Mouse (Mus musculus) 3T3-L1 (cell line): ENCODE data around the gene Pgpep1.

ENCODE experiments used
- DNase-seq: peaks from one replicate; pipeline ENCODE4 v3.0.0-alpha.2; 2015; ENCODE audit warnings: low read depth, low spot score

The Pgpep1 gene

DNA sequence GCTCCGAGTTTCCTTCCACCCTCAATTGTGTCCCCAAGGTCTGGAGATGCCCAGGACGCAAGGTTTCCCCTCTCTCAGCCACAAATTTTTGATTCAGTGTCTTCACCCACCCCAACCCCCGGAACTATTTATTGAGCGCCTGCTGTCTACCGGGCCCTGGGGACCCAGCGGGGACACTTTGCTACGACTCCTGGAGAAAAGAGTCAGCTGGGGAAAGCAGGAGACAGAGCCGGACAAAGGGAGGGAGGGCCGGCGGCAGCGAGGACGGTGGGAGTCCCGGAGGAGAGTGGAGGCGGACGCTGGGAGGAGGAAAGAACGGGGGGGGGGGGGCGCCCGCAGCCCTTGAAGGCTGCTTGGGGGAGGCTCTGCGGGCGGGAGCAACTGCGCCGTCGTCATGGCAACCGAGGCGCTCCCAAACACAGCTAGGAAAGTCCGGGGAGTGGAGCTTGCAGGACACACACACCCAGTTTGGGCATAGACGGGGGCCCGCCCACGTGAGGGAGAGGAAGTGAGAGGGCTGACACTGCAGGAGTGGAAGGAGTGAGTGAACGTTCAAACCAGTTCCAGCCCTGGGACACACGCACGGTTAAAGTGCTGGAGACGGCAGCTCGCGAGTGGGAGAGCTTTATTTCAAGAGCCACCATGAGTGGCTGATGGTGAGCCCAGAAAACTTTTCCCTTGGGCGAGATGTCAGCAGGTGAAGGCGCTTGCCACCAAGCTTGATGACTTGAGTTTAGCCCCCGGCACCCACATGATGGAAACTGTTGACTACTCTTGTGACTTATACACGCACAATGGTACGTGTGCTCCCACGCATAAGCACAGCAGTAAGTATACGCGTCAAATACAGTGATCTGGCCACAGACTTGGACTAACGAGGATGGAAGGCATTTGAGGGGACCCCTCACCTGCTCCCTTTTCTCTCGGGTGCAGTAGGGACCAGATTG lies 50.1 kb downstream of the Pgpep1 start:
- peak; percentile 100 for DNase-seq

- DNase-seq, result peak; percentile 93
Observed at GRCm38 (mm10) chr8:70609368-70609848, 50.8 kb downstream of the Pgpep1 start.

DNA sequence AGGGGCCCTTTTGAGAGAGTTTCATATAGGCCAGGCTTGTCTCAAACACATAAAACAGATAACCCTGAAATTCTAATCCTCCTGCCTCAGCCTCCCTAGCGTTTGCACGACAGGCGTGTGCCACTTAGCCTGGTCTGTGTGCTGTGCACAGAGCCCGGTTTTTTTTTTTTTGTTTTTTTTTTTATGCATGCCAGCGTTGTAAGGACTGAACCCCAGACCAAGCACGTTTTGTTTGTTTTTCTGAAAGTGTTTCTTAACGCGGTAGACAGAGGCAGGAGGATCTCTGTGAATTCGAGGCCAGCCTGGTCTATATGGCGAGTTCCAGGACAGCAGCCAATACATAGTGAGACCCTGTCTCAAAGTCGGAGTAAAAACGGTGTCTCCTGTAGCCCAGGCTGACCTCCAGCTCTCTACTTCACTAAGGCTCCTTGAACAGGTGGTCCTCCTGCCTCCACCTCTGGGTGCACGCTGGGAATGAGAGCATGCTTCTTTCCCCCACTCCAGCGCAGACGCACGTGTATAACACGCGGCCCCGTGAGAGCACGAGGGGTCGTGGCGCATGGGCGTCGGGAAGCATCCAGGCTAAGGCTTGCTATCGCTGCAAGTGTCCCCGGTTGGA lies 51.3 kb downstream of the Pgpep1 start, which contains the start of gene Ssbp4:
Gene Ssbp4, minus strand, starts transcription at position 124 of the 619 bp plus-strand sequence.
- DNase-seq, result peak; percentile 55

GRCm38 (mm10) chr8:70607898-70608748 lies 52.1 kb downstream of the Pgpep1 start:
- peak; percentile 79 for DNase-seq

- DNase-seq, result peak; percentile 40
Observed at GRCm38 (mm10) chr8:70607603-70607897, 52.6 kb downstream of the Pgpep1 start.

DNA sequence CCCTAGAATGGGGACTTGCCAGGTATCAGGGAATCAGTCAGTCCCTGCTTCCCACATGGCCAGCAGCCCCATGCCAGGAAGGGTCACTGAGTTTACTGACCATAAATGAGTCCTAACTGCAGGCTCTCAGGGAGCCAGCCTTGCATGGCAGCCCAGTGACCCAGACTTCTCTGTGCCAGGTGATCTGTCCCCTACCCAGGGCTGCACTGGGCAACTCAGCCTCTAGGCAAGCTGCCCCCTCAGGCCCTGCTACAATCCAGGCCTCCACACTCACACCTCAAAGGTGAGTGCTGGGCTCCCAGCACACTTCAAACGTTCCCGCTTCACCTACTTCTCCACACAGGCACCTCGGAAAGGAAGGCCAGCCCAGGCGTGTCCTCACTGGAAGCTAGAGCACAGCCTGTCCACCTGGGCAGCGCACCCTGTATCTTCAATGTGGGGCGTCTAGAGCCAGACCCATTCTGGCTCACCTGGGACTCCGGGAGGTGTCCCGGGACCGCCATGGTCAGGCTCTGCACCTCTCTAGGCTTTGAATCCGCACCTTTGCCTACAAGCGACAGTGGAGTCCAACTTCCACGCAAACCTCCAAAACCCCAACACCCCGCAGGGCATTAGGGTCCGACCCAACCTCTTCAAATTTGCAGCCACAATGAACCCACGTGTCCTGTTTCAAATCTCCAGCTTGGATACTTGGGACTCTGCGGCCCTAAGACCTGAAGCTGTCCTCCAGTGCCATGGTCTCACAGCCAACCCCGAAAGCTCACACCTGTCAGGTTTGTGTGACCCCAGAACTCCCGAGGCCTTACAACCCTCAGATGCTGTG lies 53.2 kb downstream of the Pgpep1 start:
- DNase-seq, result no peak

GRCm38 (mm10) chr8:70605871-70606779 lies 54.1 kb downstream of the Pgpep1 start:
- no peak for DNase-seq

- DNase-seq, result no peak
Observed at GRCm38 (mm10) chr8:70604558-70604957, 55.6 kb downstream of the Pgpep1 start.

- DNase-seq, result no peak
Observed at GRCm38 (mm10) chr8:70602139-70602811, 57.9 kb downstream of the Pgpep1 start.

- DNase-seq, result no peak
Observed at GRCm38 (mm10) chr8:70601271-70601649, 58.9 kb downstream of the Pgpep1 start.

GRCm38 (mm10) chr8:70600473-70601270 lies 59.5 kb downstream of the Pgpep1 start:
- DNase-seq, result no peak

DNA sequence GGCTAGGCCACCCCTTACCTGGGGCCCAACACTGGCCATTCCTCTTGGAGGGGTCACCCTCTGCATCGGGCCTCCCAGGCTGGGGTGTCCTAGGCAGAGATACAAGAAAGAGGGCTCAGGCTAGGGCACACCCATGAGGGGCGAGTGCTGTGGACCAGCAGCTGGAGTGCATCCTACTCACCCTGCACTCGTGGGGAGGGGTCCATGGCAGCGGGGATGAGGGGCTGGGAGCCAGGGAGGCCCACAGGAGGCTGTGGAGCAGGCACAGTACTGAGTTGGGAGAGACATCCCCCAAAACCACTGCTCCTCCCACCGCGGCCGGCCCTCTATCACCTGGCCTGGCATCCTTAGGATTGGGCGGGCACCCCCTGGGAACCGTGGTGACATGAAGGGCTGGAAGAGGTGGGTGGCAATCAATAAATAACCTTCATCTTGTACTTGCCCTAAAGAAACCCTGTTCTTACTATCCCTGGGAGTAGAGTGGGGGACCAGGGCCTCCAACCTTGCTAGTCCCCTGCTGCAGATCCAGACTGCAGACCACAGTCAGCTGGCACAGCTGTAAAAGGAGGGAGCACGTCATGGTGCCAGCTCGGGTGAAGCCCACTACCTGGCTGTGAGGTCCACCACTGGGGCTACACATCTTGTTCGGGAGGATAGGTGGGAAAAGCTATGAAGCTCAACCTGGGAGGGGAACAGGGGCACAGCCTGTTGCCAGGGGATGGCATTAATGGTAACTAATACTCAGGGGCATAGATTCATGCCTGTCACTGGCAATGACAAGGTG lies 60.5 kb downstream of the Pgpep1 start:
- no peak for DNase-seq

DNA sequence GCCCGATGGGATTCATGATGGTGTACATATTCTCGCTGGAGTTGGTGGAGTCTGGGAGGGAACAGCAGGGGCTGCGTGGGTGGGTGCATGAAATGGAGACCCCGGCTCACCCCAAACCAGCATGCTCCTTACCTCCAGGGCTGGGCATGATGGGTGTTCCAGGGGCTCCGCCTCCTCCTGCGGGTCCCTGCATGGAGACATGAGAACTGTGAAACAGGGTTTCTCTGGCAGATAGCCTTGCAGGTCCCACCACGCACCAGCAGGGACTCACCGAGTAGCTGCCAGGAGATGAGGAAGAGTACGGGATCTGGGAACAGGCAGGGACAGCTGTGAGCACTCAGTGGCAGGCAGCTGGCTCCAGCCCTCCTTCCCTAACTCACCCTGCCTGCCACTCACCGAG lies 61.5 kb downstream of the Pgpep1 start:
- no peak for DNase-seq

DNA sequence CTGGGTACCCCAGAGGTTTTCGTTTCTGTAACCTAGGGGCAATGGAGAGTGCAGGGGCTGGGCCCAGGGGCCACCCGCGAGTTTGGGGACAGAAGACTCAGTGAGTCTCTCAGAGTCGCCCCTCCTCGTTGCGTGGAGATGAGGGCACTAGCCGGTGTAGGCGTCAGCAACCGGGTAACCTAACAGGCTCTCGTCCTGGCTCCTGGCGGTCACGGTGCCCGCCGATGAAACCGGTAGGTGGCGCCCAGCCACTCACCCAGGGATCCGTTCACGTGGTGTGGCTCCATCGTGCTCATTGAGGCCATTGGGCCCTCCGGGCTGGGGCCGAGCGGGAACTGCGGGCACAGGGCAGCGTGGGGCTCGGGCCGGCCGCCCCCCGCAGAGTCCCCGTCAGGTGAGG lies 61.9 kb downstream of the Pgpep1 start:
- no peak for DNase-seq

DNA sequence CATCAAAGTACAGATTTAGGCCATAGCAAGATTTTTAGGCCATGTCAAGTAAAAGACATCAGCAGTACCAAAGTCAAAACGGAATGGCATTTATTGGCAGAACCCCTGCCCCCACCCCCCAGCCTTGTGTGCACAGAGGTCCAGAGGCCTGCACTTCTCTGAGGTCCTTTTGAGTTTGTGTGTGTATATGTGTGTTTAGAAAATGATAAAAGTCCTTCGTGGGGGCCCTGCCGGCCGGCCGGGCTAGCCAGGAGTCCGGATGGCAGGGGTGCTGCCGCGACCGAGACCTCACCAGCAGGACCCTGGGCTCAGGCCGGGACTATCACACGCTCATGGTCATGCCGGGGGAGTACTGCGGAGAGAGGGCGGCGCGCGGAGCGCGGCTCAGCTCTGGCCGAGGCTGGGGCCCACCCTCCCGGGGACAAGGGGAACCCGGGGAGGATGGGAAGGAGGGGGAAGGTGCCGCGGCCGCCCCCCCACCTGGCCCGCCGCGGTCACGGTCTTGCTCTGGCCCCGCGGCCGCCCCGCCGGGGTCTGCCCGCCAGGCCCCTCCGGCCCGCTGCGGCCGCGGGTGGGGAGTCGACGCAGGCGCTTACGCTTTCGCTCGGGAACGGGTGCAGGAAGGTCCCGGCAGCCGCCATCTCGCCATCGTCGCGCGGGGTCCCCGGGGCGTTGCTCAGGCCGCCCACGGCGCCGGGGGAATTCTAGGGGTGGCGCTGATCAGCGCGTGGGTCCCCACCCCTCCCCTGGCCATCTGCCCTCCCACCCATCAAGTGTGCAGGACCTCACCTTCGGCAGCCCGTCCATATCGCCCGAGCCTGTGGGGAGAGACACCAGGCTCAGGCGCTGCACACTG lies 62.5 kb downstream of the Pgpep1 start:
- DNase-seq, result no peak

GRCm38 (mm10) chr8:70596775-70597416 lies 63.3 kb downstream of the Pgpep1 start:
- DNase-seq, result no peak
